Mouse (Mus musculus) neural tube, embryonic 11.5 days (tissue): ENCODE results near the gene Cfhr2. TPM values are rescaled to one million over a fixed set of nuclear protein-coding genes. Genes with fewer than 3 reads are reported as not detected.

Experiments used
- polyA plus RNA-seq: library from polyadenylated mRNA; unstranded; fragments of >200 nt; fragmentation: Nextera tagmentation; extraction: Ambion mirVana; gene quantifications from 2 replicates; pipeline ENCODE4 v1.2.1, GENCODE M21; 2014

Gene Cfhr2
- polyA plus RNA-seq, 1 experiment from 2014 or later = not detected

Other genes starting within 250 kb of the Cfhr2 start
- gene Gm4788, start 77.5 kb downstream of the Cfhr2 start, polyA plus RNA-seq = not detected in 2 replicates